Mouse (Mus musculus) brain, embryonic 14.5 days (tissue): Measurements from ENCODE around the gene Noc2l.

Source experiments
- CTCF ChIP-seq: fragments of 200-500 bp; IDR thresholded peaks from 2 replicates; pipeline ENCODE4 v1.5.1; 2012; ENCODE audit warnings: inconsistent platforms, mild to moderate bottlenecking, moderate library complexity, borderline replicate concordance; ENCODE audit not compliant: insufficient read depth, insufficient read length; ENCODE audit errors: extremely low read depth
- POLR2A ChIP-seq: fragments of 200-500 bp; IDR thresholded peaks from 2 replicates; pipeline ENCODE4 v1.6.1; 2012; ENCODE audit warnings: mild to moderate bottlenecking, inconsistent platforms, borderline replicate concordance; ENCODE audit not compliant: poor library complexity, insufficient read depth, insufficient read length, severe bottlenecking; ENCODE audit errors: extremely low read depth

DNA sequence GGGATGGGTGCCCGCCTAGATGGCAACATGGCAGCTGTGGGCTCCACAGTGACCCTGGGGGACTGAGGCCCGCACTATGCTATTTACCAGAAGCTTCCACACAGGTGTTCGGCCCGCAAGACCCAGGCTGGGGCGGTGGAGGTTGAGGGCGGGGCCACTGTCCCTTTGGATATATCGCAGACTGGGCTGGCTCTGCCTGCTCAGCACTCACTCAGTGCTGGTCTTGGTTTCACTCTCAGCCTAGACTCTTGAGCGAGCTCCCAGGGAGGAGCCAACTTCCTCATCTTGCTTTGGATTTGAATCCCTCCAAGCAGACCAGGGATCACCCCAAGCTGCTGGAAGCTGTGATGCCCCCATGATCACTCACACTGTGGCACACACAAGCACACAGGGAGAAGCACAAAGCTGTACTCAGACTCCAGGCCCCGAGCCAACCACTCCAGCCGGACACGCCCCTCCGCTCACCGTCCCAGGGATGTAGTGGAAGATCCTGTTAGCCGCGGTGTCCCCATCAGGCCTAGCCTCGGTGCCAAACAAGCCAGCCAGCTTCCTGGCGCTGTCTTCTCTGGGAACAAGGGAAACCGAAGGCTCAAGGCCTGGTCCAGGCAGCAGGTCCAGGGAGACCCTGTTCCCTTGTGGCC lies 7.9 kb upstream of the Noc2l start:
- TF ChIP-seq POLR2A, result no peak
- TF ChIP-seq CTCF, result no peak
